Mouse (Mus musculus) C2C12 (cell line): ENCODE data around the gene Spry2. TPM values are rescaled to one million over a fixed set of nuclear protein-coding genes. Genes with fewer than 3 reads are reported as not detected.

Experiments
- H3K27me3 ChIP-seq: one replicate; pipeline ENCODE4 v1.6.1; 2011; ENCODE audit not compliant: control insufficient read depth, insufficient read depth, insufficient read length
- H3K36me3 ChIP-seq: one replicate; pipeline ENCODE4 v1.6.1; 2011; ENCODE audit not compliant: control insufficient read depth, insufficient read depth
- H3K4me3 ChIP-seq: one replicate; pipeline ENCODE4 v1.5.1; 2011; ENCODE audit warnings: mild to moderate bottlenecking, control low read depth; ENCODE audit not compliant: poor library complexity, insufficient read depth, severe bottlenecking
- H3K79me2 ChIP-seq: one replicate; pipeline ENCODE4 v1.6.1; 2011; ENCODE audit not compliant: control insufficient read depth, insufficient read depth
- H3K79me3 ChIP-seq: one replicate; pipeline ENCODE4 v1.6.1; 2011; ENCODE audit warnings: low read depth, control low read depth
- H3ac ChIP-seq: one replicate; pipeline ENCODE3; 2011; ENCODE audit warnings: low read depth; ENCODE audit not compliant: control insufficient read depth, insufficient read length
- CEBPB ChIP-seq: IDR thresholded peaks from one replicate; pipeline ENCODE4 v1.6.1; 2011; ENCODE audit warnings: low read depth, mild to moderate bottlenecking, control low read depth, moderate library complexity
- CTCF ChIP-seq: IDR thresholded peaks from one replicate; pipeline ENCODE4 v1.5.1; 2011; ENCODE audit not compliant: control insufficient read depth, insufficient read depth, insufficient read length
- FOSL1 ChIP-seq: IDR thresholded peaks from one replicate; pipeline ENCODE4 v1.8.0; 2011; ENCODE audit warnings: mild to moderate bottlenecking, low read length; ENCODE audit not compliant: poor library complexity, insufficient read depth, severe bottlenecking
- MAX ChIP-seq: IDR thresholded peaks from one replicate; pipeline ENCODE4 v1.6.1; 2011; ENCODE audit warnings: mild to moderate bottlenecking, control low read depth
- MYOD1 ChIP-seq: IDR thresholded peaks from one replicate; pipeline ENCODE4 v1.6.1; 2011; ENCODE audit warnings: low read depth; ENCODE audit not compliant: control insufficient read depth, insufficient read length
- MYOG ChIP-seq: IDR thresholded peaks from one replicate; pipeline ENCODE4 v1.6.1; 2011; ENCODE audit not compliant: control insufficient read depth, insufficient read length; ENCODE audit errors: extremely low read depth
- USF1 ChIP-seq: IDR thresholded peaks from one replicate; pipeline ENCODE4 v1.6.1; 2011; ENCODE audit warnings: low read depth, mild to moderate bottlenecking, control low read depth, moderate library complexity
- polyA plus RNA-seq: library from polyadenylated mRNA; unstranded; fragments of >200 nt; fragmentation: generic; extraction: Trizol; gene quantifications from one replicate; pipeline ENCODE4 v1.2.1, GENCODE M21; 2012; ENCODE audit warnings: missing spikeins

Spry2 gene
- polyA plus RNA-seq, 1 experiment = 51.8 TPM

DNA sequence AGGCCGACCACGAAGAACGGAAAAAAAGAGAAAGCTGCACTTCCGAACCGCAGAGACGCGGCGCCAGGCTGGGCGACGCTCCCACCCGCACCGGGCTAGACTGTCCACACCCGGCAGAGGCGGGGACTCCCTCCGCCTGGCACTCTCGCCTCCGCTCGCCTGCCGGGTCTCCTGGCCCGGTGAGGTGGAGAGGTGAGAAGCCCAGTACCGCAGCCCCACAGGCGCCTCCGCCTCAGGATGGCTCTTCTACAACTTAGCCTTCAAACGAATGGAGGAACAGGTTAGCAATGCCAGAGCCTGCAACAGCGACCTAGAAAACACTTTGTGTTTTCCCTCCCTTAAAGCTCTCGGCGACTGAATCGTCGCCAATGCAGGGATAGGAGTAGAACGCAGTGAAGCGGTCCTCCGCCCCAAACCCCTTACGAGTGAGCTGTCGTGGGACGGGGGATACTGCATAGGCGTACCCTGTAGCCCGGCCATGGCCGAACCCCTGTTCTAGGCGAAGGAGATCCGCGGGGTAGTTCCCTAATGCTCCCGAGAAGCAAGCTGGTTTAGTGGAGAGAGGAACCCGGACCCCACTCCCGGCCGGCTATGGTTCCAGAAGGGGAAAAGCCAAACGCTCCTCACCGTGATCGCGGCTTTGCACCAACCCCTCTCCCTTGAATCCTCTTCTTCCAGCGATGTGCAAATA lies 513 bp downstream of the Spry2 start:
- peaks cover 55% of the 10 kb centered on the region for H3K79me3 ChIP-seq
- H3K4me3 ChIP-seq = peak overlapping the region; percentile 86
- TF ChIP-seq MAX = no peak
- no peak for TF ChIP-seq MYOD1
- TF ChIP-seq USF1 = no peak
- no peak for TF ChIP-seq FOSL1
- TF ChIP-seq CTCF = no peak
- TF ChIP-seq MYOG = no peak
- no peak for TF ChIP-seq CEBPB
- peaks cover 58% of the 10 kb centered on the region for H3K79me2 ChIP-seq
- H3K36me3 ChIP-seq = peaks cover 24% of the 10 kb centered on the region
- no peaks in the 10 kb centered on the region for H3K27me3 ChIP-seq
- peak overlapping the region; percentile 99 for H3ac ChIP-seq

DNA sequence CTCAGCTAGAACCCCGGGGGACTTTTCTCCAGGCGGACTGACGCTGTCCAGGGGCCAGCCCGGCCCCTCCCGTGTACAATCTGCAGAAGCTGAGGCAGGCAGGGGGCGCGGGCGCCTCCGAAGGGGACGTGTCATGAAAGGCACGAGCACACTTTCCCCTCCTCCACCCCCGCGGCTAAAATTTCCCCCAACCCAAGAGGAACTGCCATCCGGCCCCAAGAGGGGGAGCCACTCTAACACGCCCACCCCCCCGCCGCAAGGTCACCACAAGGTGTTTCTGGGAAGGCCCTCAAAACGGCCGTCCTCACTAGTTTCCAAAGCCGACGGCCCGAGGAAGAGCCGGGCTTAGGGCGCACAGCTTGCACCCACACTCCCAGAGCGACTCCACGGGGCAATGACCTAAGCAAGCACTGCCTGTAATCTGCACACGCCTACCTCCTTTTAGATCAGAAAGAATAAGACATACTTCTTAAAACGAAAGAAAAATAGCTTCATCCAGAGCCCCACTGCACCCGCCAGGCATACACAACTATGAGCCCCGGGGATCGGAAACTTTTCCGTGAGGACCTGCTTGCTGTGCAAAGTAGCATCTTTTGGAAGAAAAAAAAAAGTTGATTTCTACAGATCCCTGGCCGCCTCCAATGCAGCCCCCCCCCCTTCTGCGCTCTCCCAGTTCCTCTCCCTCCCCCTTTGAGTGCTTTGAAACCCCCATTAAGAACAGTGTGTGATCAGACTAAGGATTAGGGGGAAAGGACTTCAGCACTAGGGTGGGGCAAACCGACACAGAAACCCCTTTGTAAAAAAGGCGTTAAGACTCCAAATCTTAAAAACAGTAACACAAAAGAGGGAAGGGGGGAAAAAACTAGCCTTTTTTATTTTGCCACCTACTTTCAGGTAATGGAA lies 1.4 kb downstream of the Spry2 start:
- peak overlapping the region; percentile 86 for H3K4me3 ChIP-seq
- no peaks in the 10 kb centered on the region for H3K27me3 ChIP-seq
- no peak for TF ChIP-seq FOSL1
- no peak for TF ChIP-seq MAX
- TF ChIP-seq USF1 = no peak
- no peak for TF ChIP-seq CEBPB
- no peak for TF ChIP-seq MYOG
- TF ChIP-seq MYOD1 = no peak
- TF ChIP-seq CTCF = no peak
- peaks cover 32% of the 10 kb centered on the region for H3K36me3 ChIP-seq
- H3K79me2 ChIP-seq = peaks cover 67% of the 10 kb centered on the region
- H3ac ChIP-seq = peak overlapping the region; percentile 99
- peaks cover 58% of the 10 kb centered on the region for H3K79me3 ChIP-seq

DNA sequence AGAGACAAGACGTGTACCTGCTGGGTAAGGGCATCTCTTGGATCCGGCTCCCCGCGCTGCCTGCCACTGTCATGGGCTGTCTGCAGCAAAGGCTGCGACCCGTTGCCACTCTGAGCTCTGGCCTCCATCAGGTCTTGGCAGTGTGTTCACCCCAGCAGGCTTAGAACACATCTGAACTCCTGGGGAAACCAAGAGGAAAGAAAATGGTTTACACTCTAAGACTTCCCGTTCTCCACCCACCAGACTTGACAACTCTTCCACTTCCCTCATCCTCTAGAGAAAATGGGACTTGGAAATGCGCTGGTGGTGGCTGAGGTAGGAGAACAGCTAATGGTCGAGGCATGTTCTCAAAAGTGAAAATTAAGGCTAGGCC lies 3.0 kb downstream of the Spry2 start:
- peak overlapping the region; percentile 71 for H3ac ChIP-seq
- peak overlapping the region; percentile 86 for H3K4me3 ChIP-seq
- peaks cover 44% of the 10 kb centered on the region for H3K36me3 ChIP-seq
- TF ChIP-seq CEBPB (no peak), CTCF (no peak), USF1 (no peak)
- H3K79me3 ChIP-seq = peaks cover 61% of the 10 kb centered on the region
- peaks cover 72% of the 10 kb centered on the region for H3K79me2 ChIP-seq
- H3K27me3 ChIP-seq = no peaks in the 10 kb centered on the region

DNA sequence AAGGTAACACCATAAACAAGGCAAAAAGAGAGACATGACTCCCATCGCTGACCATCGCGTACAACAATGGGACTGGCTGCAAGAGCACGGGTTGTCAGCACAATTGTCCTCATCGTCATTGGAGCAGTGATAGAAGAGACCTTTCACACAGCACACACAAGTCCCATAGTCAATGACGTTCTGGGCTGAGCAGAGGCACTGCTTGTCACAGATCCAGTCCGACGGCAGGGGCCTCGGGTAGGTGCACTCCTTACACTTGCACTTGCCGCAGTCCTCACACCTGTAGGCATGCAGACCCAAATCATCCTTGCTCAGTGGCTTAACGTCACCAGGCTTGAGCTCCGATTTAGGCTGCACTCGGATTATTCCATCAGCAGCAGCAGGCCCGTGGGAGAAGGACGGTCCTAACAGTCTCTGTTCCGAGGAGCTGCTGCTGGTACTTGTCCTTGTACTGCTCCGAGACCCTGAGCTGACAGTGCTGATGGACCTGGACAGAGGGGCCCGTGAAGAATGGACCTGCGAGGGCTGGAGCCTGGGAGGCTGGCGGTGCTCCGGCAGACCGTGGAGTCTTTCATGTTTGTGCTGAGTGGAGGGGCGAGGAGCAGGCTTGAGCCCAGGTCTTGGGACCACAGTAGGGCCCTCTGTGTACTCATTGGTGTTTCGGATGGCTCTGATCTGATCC lies 3.5 kb downstream of the Spry2 start:
- Histone ChIP-seq H3K79me3 (peaks cover 61% of the 10 kb centered on the region), H3K79me2 (peaks cover 72% of the 10 kb centered on the region), H3K36me3 (peaks cover 44% of the 10 kb centered on the region), H3ac (peak overlapping the region; percentile 71), H3K4me3 (peak overlapping the region; percentile 86), H3K27me3 (no peaks in the 10 kb centered on the region)
- TF ChIP-seq USF1 = no peak
- no peak for TF ChIP-seq MYOD1
- TF ChIP-seq MYOG = no peak
- TF ChIP-seq MAX = no peak
- no peak for TF ChIP-seq CEBPB
- no peak for TF ChIP-seq FOSL1
- no peak for TF ChIP-seq CTCF

DNA sequence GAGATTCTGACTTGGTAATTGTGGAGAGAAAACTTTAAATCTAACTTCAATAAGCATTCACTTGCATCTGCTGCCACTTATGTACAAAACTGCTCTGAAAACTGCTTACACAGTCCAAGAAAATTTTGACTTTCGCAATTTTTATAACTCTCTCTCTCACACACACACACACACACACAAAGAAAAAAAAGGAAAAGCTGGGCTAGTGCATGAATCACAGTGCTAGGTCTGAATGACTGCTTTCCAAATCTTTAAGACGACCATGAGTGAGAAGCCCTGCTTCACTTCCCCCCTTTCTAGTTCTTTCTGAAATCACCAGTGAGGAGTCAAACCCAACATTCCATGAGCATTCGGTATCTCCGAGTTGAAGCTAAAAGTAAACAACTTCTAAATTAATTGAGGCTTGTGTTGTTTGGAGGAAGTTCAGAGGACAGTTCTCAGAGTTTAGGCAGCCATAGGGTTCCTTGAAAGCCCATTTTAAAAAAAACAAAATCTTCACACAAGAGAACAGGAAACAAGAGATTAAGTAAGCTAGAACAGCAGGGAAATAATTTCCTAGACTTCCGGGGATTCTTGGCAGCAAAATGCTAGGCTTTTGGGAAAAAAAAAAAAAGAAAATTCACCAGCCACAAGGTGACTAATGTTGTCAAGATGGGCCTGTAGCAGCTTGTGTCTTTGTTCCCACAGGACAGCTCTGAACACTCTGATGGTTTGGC lies 5.9 kb downstream of the Spry2 start:
- Histone ChIP-seq H3K36me3 (peaks cover 44% of the 10 kb centered on the region), H3K4me3 (no peak overlapping the region), H3K79me2 (peaks cover 59% of the 10 kb centered on the region), H3ac (no peak overlapping the region), H3K79me3 (peaks cover 51% of the 10 kb centered on the region), H3K27me3 (no peaks in the 10 kb centered on the region)
- no peak for TF ChIP-seq FOSL1
- TF ChIP-seq CEBPB = peak; percentile 21
